Comparison of ENCODE assay signal across 9 mouse cellular contexts in genomic region chr11:50559108-50559507, GRCm38 (mm10). TPM values are rescaled to one million over a fixed set of nuclear protein-coding genes. Genes with fewer than 3 reads are reported as not detected.
DNase-seq lines count a peak whose midpoint lies in the region; ATAC-seq and TF ChIP-seq lines count a peak whose summit lies in the region.
"Had no signal": no experiment of that assay in that cellular context is flagged by ENCODE, and none has a peak within 500 bp of the region (broad histone marks: within the 10 kb centered on the region; RNA-seq: fewer than 3 reads in every experiment).

No protein-coding gene starts in this region.

- TF ChIP-seq POLR2A in liver, adult 2 months (IDR thresholded peaks at IDR 0.05; ENCODE audit: extremely low read depth, insufficient read depth, low read length): no peak

- DNase-seq in adrenal gland, postnatal 10 days: peak; percentile 5
- no peak for DNase-seq in adrenal gland, adult 18-20 months (ENCODE audit: low spot score in 2 of 2)
- peak; percentile 43 for DNase-seq in liver, adult 2 months (ENCODE audit: extremely low read depth, low read depth, low spot score)
- DNase-seq in mesoderm, embryonic 11.5 days (ENCODE audit: low read depth, low spot score): peak; percentile 51
- no peak for DNase-seq in spleen, postnatal 36 days (ENCODE audit: low spot score in 2 of 2)
- DNase-seq in left cerebral cortex, adult 8-10 months (ENCODE audit: low spot score in 2 of 2): no peak

- H3K4me2 ChIP-seq in liver, embryonic 12.5 days: no peak overlapping the region
- no peak overlapping the region for H3K4me2 ChIP-seq in forebrain, embryonic 16.5 days (ENCODE audit: low read length)
- H3K4me2 ChIP-seq: hindbrain, embryonic 15.5 days had no signal

- no peaks in the 10 kb centered on the region for H3K27me3 ChIP-seq in liver, adult 2 months (ENCODE audit: control insufficient read depth, insufficient read depth, low read length)
- H3K27me3 ChIP-seq in liver, embryonic 12.5 days (replicated peaks): no peaks in the 10 kb centered on the region
- no peaks in the 10 kb centered on the region for H3K27me3 ChIP-seq in forebrain, embryonic 16.5 days (replicated peaks; ENCODE audit: control insufficient read depth, insufficient read depth, low read length)
- H3K27me3 ChIP-seq: hindbrain, embryonic 15.5 days had no signal

- no peak overlapping the region for H3K9ac ChIP-seq in liver, adult 2 months (ENCODE audit: low read depth, low read length)
- H3K9ac ChIP-seq in liver, embryonic 12.5 days: no peak overlapping the region
- H3K9ac ChIP-seq in forebrain, embryonic 16.5 days (replicated peaks; ENCODE audit: low read depth, low read length): no peak overlapping the region
- H3K9ac ChIP-seq: hindbrain, embryonic 15.5 days had no signal

- H3K27ac ChIP-seq in liver, adult 2 months (replicated peaks; ENCODE audit: insufficient read depth, low read depth, low read length): no peak overlapping the region
- H3K27ac ChIP-seq in liver, embryonic 12.5 days: no peak overlapping the region
- no peak overlapping the region for H3K27ac ChIP-seq in forebrain, embryonic 16.5 days (ENCODE audit: low read length)
- H3K27ac ChIP-seq: hindbrain, embryonic 15.5 days had no signal

- H3K4me1 ChIP-seq in liver, adult 2 months (ENCODE audit: control insufficient read depth, insufficient read depth, low read length): no peaks in the 10 kb centered on the region
- no peaks in the 10 kb centered on the region for H3K4me1 ChIP-seq in liver, embryonic 12.5 days
- H3K4me1 ChIP-seq in forebrain, embryonic 16.5 days (replicated peaks; ENCODE audit: control insufficient read depth, insufficient read depth, low read length): no peaks in the 10 kb centered on the region
- H3K4me1 ChIP-seq: hindbrain, embryonic 15.5 days had no signal

- H3K9me3 ChIP-seq in liver, embryonic 12.5 days (replicated peaks): 0 out of 2 replicates have a peak, but pooled peaks cover 6% of the 10 kb centered on the region
- H3K9me3 ChIP-seq in forebrain, embryonic 16.5 days (ENCODE audit: control insufficient read depth, low read length): peaks cover 6% of the 10 kb centered on the region; the same call in 1 of the 2 replicates

- no peaks in the 10 kb centered on the region for H3K79me2 ChIP-seq in liver, adult 2 months (ENCODE audit: control insufficient read depth, insufficient read depth, low read length)

- H3K36me3 ChIP-seq in liver, adult 2 months (ENCODE audit: control insufficient read depth, insufficient read depth, low read length): no peaks in the 10 kb centered on the region
- H3K36me3 ChIP-seq in liver, embryonic 12.5 days: no peaks in the 10 kb centered on the region
- no peaks in the 10 kb centered on the region for H3K36me3 ChIP-seq in forebrain, embryonic 16.5 days (ENCODE audit: control insufficient read depth, insufficient read depth)
- H3K36me3 ChIP-seq: hindbrain, embryonic 15.5 days had no signal

- WGBS in liver, adult 2 months: 30% methylated on average over 4 of the region's 4 CpGs
- 26% methylated on average over 4 of the region's 4 CpGs for WGBS in liver, embryonic 12.5 days (ENCODE audit: insufficient replicate concordance)
- WGBS in forebrain, embryonic 16.5 days: 32% methylated on average over 4 of the region's 4 CpGs

- H3K4me3 ChIP-seq in liver, adult 2 months (ENCODE audit: insufficient read depth, low read depth, low read length): no peak overlapping the region
- H3K4me3 ChIP-seq in liver, embryonic 12.5 days: no peak overlapping the region
- no peak overlapping the region for H3K4me3 ChIP-seq in forebrain, embryonic 16.5 days (replicated peaks; ENCODE audit: low read length)
- H3K4me3 ChIP-seq: hindbrain, embryonic 15.5 days had no signal

- peak; percentile 56 for TF ChIP-seq CTCF in liver, adult 2 months (IDR thresholded peaks at IDR 0.05; ENCODE audit: low read depth, low read length)

- no peak for ATAC-seq in liver, embryonic 12.5 days
- ATAC-seq in forebrain, embryonic 16.5 days: 0 out of 2 replicates have a peak, but pooled peaks have one; percentile 28

RNA-seq across cellular contexts. Expression of gene Adamts2, which starts 42.8 kb away (rescaled TPM):
- 10 to 100 TPM; 17.6 to 19.4 TPM for total RNA-seq in adrenal gland, postnatal 10 days (2021)
- total RNA-seq in adrenal gland, adult 18-20 months (2021): 1 to 10 TPM; 3.2 to 9.9 TPM
- total RNA-seq in liver, adult 2 months (2014; rRNA removed): 1.4 and 2.1 TPM in 2 replicates
- 2.3 and 2.6 TPM in 2 replicates for polyA plus RNA-seq in liver, adult 2 months (2012; rRNA removed)
- 4.2 and 4.4 TPM in 2 replicates for polyA plus RNA-seq in liver, embryonic 12.5 days (2016; fragmentation: Nextera tagmentation; extraction: Ambion mirVana)
- polyA plus RNA-seq in forebrain, embryonic 16.5 days (2015; fragmentation: Nextera tagmentation; extraction: Ambion mirVana): 3.4 and 4.5 TPM in 2 replicates
- total RNA-seq in left cerebral cortex, adult 8-10 months (2022): 1 to 10 TPM; 5.7 to 9.0 (median 8.2) TPM

Comparison
In these comparisons a context has a peak if more than half of its experiments do, and no peak if none do; other contexts are left out.
1. DNase-seq: peak in adrenal gland, postnatal 10 days (single experiment), liver, adult 2 months (single experiment) and mesoderm, embryonic 11.5 days (single experiment); none in adrenal gland, adult 18-20 months (0 of 2), spleen, postnatal 36 days (0 of 2) and left cerebral cortex, adult 8-10 months (0 of 2).